Mouse (Mus musculus) liver, postnatal 0 days (tissue): Measurements from ENCODE around the gene Npcd.

ENCODE experiments used
- CTCF ChIP-seq: sonication (generic); IDR thresholded peaks from 2 replicates; pipeline ENCODE4 v1.5.1; 2016; ENCODE audit warnings: antibody characterized with exemption, low read depth
- EP300 ChIP-seq: IDR thresholded peaks from 2 replicates; pipeline ENCODE4 v1.6.1; 2016; ENCODE audit warnings: antibody characterized with exemption, low read depth, mild to moderate bottlenecking

GRCm38 (mm10) chr15:79823588-79824280 is 10.3 kb downstream of the Npcd start:
- TF ChIP-seq CTCF = no peak
- no peak for TF ChIP-seq EP300
